Mouse (Mus musculus) brain, embryonic 14.5 days (tissue): Measurements from ENCODE around the gene Jakmip3.

ENCODE experiments used
- CTCF ChIP-seq: fragments of 200-500 bp; IDR thresholded peaks from 2 replicates; pipeline ENCODE4 v1.5.1; 2012; ENCODE audit warnings: inconsistent platforms, mild to moderate bottlenecking, moderate library complexity, borderline replicate concordance; ENCODE audit not compliant: insufficient read depth, insufficient read length; ENCODE audit errors: extremely low read depth
- POLR2A ChIP-seq: fragments of 200-500 bp; IDR thresholded peaks from 2 replicates; pipeline ENCODE4 v1.6.1; 2012; ENCODE audit warnings: mild to moderate bottlenecking, inconsistent platforms, borderline replicate concordance; ENCODE audit not compliant: poor library complexity, insufficient read depth, insufficient read length, severe bottlenecking; ENCODE audit errors: extremely low read depth

DNA sequence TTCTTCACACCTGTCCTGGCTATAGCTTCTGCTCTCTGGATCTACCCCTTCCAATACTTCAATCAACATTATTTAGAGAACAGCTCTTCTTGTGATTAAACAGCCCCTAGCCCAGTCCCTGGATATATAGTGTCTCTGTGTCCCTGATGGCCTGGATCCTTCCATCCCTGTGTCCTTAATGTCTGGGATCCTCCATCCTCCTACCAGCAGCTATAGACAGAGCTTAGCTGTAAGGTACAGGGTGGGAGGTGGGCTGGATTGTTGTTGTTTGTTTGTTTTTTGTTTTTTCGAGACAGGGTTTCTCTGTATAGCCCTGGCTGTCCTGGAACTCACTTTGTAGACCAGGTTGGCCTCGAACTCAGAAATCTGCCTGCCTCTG lies 179.2 kb downstream of the Jakmip3 start:
- TF ChIP-seq CTCF = no peak
- no peak for TF ChIP-seq POLR2A
